Mouse (Mus musculus) kidney, postnatal 0 days (tissue): ENCODE measurements at regions not wholly inside any gene's neighbourhood (a gene's known extent, or its start where the extent isn't known, plus 50 kb on each side); places are given as distances from the start of the nearest gene placed in this dataset.

ENCODE experiments used
- ATAC-seq: fragments of 200-750 bp; cut with Nextera tagmentation; replicated peaks from 2 replicates; pipeline ENCODE4 v1.8.0; 2017; ENCODE audit warnings: low read depth, moderate number of reproducible peaks, moderate TSS enrichment, moderate library complexity; ENCODE audit not compliant: low FRiP score
- DNase-seq: peaks from one replicate; pipeline ENCODE4 v3.0.0-alpha.2; 2016; ENCODE audit warnings: low spot score
- H3K27ac ChIP-seq: fragments of 300-500 bp; sonication (generic); 2 replicates; pipeline ENCODE4 v1.5.1; 2014; ENCODE audit warnings: mild to moderate bottlenecking
- H3K27me3 ChIP-seq: fragments of 300-500 bp; sonication (generic); 2 replicates; pipeline ENCODE4 v1.6.1; 2014; ENCODE audit warnings: low read length, mixed read lengths; ENCODE audit not compliant: insufficient read depth
- H3K36me3 ChIP-seq: fragments of 300-500 bp; sonication (generic); 2 replicates; pipeline ENCODE4 v1.6.1; 2014; ENCODE audit warnings: low read length, mixed read lengths; ENCODE audit not compliant: insufficient read depth
- H3K4me1 ChIP-seq: fragments of 300-500 bp; sonication (generic); replicated peaks from 2 replicates; pipeline ENCODE4 v1.6.1; 2014; ENCODE audit warnings: antibody characterized with exemption, low read length, mixed read lengths; ENCODE audit not compliant: insufficient read depth
- H3K4me2 ChIP-seq: fragments of 300-500 bp; sonication (generic); 2 replicates; pipeline ENCODE4 v1.6.1; 2014; ENCODE audit warnings: mild to moderate bottlenecking, low read length, moderate library complexity, mixed read lengths
- H3K4me3 ChIP-seq: fragments of 300-500 bp; sonication (generic); replicated peaks from 2 replicates; pipeline ENCODE4 v1.5.1; 2014; ENCODE audit warnings: low read depth, low read length
- H3K9ac ChIP-seq: fragments of 300-500 bp; sonication (generic); 2 replicates; pipeline ENCODE4 v1.6.1; 2014; ENCODE audit warnings: low read depth, low read length
- H3K9me3 ChIP-seq: fragments of 300-500 bp; sonication (generic); replicated peaks from 2 replicates; pipeline ENCODE4 v1.6.1; 2016; ENCODE audit warnings: low read length, inconsistent platforms, mixed read lengths
- CTCF ChIP-seq: IDR thresholded peaks from 2 replicates; pipeline ENCODE4 v1.5.1; 2016; ENCODE audit warnings: antibody characterized with exemption, low read depth, mild to moderate bottlenecking, moderate library complexity
- WGBS: fragments of 180-500 bp; shearing (Covaris S2); extraction: QIAGEN DNeasy Blood & Tissue Kit; methylation state at CpG from one replicate; pipeline ENCODE4 v1.1.7; 2014; 5-methylcytosine and 5-hydroxymethylcytosine counted together

GRCm38 (mm10) chr1:63944786-63945185 is 175.7 kb upstream of the 4933402D24Rik start:
- H3K27me3 ChIP-seq = no peaks in the 10 kb centered on the region
- ATAC-seq (no peak), DNase-seq (no peak)
- H3K4me3 ChIP-seq = no peak overlapping the region
- H3K4me1 ChIP-seq = no peaks in the 10 kb centered on the region
- H3K9me3 ChIP-seq = no peaks in the 10 kb centered on the region
- no peak overlapping the region for H3K27ac ChIP-seq
- no peaks in the 10 kb centered on the region for H3K36me3 ChIP-seq
- no peak overlapping the region for H3K4me2 ChIP-seq
- 36% methylated on average over 3 of the region's 3 CpGs for WGBS
- H3K9ac ChIP-seq = no peak overlapping the region
- TF ChIP-seq CTCF = no peak

- Histone ChIP-seq H3K27me3 (no peaks in the 10 kb centered on the region), H3K4me2 (no peak overlapping the region), H3K36me3 (no peaks in the 10 kb centered on the region), H3K4me1 (no peaks in the 10 kb centered on the region), H3K27ac (no peak overlapping the region), H3K9me3 (no peaks in the 10 kb centered on the region), H3K9ac (no peak overlapping the region), H3K4me3 (no peak overlapping the region)
- no peak for ATAC-seq
- DNase-seq = no peak
- 31% methylated on average over 4 of the region's 4 CpGs for WGBS
- no peak for TF ChIP-seq CTCF
Measured at GRCm38 (mm10) chr1:63938416-63938815, 169.3 kb upstream of the 4933402D24Rik start.

- no peaks in the 10 kb centered on the region for H3K27me3 ChIP-seq
- 73% methylated on average over 3 of the region's 3 CpGs for WGBS
- TF ChIP-seq CTCF = no peak
- H3K36me3 ChIP-seq = no peaks in the 10 kb centered on the region
- no peaks in the 10 kb centered on the region for H3K9me3 ChIP-seq
- DNase-seq = no peak
- H3K9ac ChIP-seq = no peak overlapping the region
- no peak overlapping the region for H3K4me2 ChIP-seq
- no peak overlapping the region for H3K27ac ChIP-seq
- H3K4me1 ChIP-seq = no peaks in the 10 kb centered on the region
- no peak for ATAC-seq
- H3K4me3 ChIP-seq = no peak overlapping the region
Measured at GRCm38 (mm10) chr1:63937480-63937879, 168.4 kb upstream of the 4933402D24Rik start.

- no peak overlapping the region for H3K4me3 ChIP-seq
- ATAC-seq (no peak), DNase-seq (no peak)
- H3K27ac ChIP-seq = no peak overlapping the region
- no peak for TF ChIP-seq CTCF
- no peaks in the 10 kb centered on the region for H3K36me3 ChIP-seq
- H3K4me2 ChIP-seq = no peak overlapping the region
- H3K27me3 ChIP-seq = no peaks in the 10 kb centered on the region
- no peak overlapping the region for H3K9ac ChIP-seq
- no peaks in the 10 kb centered on the region for H3K4me1 ChIP-seq
- 91% methylated on average over 8 of the region's 8 CpGs for WGBS
- no peaks in the 10 kb centered on the region for H3K9me3 ChIP-seq
Measured at GRCm38 (mm10) chr1:63934570-63935280, 165.7 kb upstream of the 4933402D24Rik start.

- no peaks in the 10 kb centered on the region for H3K9me3 ChIP-seq
- no peak for TF ChIP-seq CTCF
- H3K27me3 ChIP-seq = no peaks in the 10 kb centered on the region
- no peak overlapping the region for H3K4me2 ChIP-seq
- H3K36me3 ChIP-seq = no peaks in the 10 kb centered on the region
- DNase-seq = no peak
- no peak for ATAC-seq
- no peaks in the 10 kb centered on the region for H3K4me1 ChIP-seq
- 37% methylated on average over 9 of the region's 9 CpGs for WGBS
- no peak overlapping the region for H3K9ac ChIP-seq
- H3K4me3 ChIP-seq = no peak overlapping the region
- no peak overlapping the region for H3K27ac ChIP-seq
Measured at GRCm38 (mm10) chr1:63932484-63932883, 163.4 kb upstream of the 4933402D24Rik start.

GRCm38 (mm10) chr1:63929362-63930125 is 160.5 kb upstream of the 4933402D24Rik start:
- DNase-seq (no peak), ATAC-seq (no peak)
- Histone ChIP-seq H3K4me3 (no peak overlapping the region), H3K9ac (no peak overlapping the region), H3K4me2 (no peak overlapping the region), H3K9me3 (no peaks in the 10 kb centered on the region), H3K27me3 (no peaks in the 10 kb centered on the region), H3K4me1 (no peaks in the 10 kb centered on the region), H3K27ac (no peak overlapping the region), H3K36me3 (no peaks in the 10 kb centered on the region)
- TF ChIP-seq CTCF = no peak
- WGBS = 89% methylated on average over 4 of the region's 4 CpGs
